Mouse (Mus musculus): ENCODE data around the gene Dcun1d5. TPM values are rescaled to one million over a fixed set of nuclear protein-coding genes. Genes with fewer than 3 reads are reported as not detected.

The Dcun1d5 gene
- 165 and 279 TPM in 2 replicates for polyA plus RNA-seq (2012)

DNA sequence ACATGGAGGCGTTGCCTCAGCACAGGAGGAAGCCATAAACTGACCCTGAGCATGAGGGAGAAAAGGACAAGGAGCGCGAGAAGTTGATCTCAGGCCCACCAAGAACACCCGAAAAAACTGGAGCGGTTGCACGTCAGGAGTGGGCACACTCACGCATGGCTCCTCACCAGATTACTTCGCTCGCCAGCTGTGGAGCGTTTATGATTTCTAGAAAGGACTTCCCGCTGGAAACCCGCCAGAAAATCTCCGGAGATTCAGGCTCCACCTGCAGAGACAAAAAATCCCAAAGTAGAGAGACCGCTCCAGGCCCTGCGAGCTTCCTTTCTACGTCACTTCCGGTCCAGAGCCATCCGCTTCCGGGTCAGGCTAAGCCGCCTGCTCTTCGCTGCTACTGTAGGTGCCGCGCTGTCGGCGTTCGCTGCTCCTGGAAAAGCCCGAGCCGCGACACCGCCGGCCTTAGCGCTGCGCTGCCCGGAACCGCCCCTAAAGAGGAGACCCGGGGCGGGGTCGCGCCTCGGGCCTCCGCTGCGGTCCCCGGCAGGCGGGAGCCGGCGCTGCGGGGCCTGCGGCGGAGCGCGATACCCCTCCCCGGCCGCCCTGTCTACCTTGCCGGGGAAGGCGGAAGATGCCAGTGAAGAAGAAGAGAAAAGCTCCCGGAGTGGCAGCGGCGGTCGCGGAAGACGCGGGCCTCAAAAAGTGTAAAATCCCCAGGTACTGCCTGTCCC lies at the start of gene Dcun1d5, which contains the start of gene Dync2h1:
Dcun1d5 (plus strand) TSS at position 349 of the 725 bp plus-strand sequence.
Dync2h1 (minus strand) TSS at position 275 of the 725 bp plus-strand sequence.
- no peak for TF ChIP-seq GATA1 (IDR thresholded peaks at IDR 0.05; ENCODE audit: low read length)

DNA sequence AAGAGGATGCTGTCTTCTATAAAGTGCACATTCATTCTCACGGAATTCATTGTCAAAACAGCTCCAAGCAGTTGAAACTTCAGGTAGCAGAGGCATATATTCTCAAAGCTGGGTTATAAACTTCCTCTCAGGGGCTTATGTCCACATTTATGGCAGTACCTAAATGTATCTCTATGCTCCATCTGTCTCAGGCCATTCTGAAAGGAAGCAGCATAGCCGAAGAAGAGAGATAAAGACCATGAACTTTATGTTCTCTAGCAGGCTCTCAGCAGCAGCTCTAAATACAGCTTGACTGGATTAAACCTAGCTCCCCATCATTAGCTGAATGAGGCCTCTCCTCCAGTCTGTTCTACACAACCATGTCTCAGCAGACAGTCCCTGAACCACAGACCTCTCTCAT lies 29.9 kb upstream of the Dcun1d5 start:
- no peak for TF ChIP-seq GATA1 (IDR thresholded peaks at IDR 0.05; ENCODE audit: low read length)

DNA sequence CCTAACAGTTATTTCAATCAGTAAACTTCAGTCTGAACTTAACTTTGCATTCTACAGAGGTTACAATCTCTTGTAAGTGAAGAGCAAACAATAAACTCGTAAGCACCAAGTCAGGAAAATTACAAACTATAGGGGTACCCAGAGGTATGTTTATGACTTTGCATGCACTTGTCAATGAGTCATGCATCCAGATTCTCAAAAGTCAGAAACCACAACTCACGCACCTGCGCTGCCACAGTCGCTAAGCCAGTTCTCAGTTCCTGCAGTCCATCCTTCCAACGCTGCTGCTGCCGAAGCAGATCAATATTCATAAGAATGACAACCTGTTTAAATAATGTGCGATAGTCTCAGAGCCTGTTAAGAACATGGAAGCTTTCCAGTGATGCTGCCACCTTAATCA lies 25.7 kb upstream of the Dcun1d5 start:
- no peak for TF ChIP-seq GATA1 (IDR thresholded peaks at IDR 0.05; ENCODE audit: low read length)

DNA sequence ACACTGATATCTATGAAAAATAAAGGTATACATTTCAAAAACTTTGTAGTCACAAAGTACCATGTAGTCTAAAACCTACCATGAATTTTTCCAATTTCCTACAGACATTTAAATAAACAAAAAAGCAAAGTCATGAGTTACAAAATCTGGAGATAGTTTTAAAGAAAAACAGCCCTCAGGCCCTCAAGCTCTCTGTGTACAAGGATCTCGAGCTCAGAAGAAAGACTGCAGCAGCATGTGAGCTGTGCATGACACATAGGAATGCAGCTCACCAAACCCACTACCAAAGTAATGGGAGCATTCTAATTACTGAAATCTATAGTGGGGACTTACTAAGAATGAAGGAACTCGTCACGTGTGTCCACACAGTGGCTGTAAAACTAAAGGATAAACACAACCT lies 24.6 kb upstream of the Dcun1d5 start:
- TF ChIP-seq GATA1 (IDR thresholded peaks at IDR 0.05; ENCODE audit: low read length): no peak

DNA sequence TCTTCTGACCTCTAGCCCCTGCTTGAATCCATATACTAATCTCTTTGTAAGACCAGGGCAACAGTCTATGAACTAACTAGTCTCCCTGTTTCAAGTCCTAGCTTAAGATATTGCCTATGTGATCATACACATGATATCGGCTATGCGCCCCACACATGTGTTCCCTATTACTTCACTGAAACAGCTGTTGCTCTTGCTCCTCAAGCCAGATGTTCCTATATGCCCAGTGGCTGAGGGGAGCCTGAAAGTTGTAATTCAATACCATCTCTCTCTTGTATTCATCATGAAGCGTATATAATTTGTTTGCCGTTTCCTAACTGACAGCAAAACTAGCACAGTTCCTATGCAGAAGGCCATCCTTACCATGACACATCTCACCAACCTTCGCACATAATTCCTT lies 23.6 kb upstream of the Dcun1d5 start:
- TF ChIP-seq GATA1 (IDR thresholded peaks at IDR 0.05; ENCODE audit: low read length): no peak

DNA sequence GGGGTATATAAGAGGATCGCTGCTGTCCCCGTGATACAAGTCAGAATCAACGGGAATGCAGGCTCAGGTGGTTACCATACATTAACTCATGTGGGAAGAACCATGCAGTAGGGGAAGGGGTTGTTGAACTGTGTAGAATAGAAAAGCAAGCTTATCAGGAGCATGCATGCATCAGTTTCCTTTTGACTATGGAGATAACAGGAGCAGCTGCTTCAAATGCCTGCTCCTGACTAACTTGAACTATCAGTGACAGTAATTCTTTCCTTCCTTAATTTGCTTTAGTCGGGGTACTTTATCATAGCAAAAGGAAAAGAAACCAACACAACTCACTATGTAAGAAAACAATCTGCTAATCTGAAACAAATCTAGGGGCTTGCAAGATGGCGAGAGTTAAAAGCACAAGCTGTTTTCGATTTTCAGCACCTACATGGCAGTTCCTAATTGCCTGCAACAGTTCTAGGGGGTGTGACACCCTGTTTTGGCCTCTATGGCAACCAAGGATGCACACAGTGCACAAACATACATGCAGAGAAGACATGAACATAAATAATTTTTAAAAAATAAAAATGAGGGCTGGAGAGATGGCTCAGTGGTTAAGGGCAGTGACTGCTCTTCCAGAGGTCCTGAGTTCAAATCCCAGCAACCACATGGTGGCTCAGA lies 16.9 kb upstream of the Dcun1d5 start:
- TF ChIP-seq GATA1 (IDR thresholded peaks at IDR 0.05; ENCODE audit: low read length): peak; percentile 70

DNA sequence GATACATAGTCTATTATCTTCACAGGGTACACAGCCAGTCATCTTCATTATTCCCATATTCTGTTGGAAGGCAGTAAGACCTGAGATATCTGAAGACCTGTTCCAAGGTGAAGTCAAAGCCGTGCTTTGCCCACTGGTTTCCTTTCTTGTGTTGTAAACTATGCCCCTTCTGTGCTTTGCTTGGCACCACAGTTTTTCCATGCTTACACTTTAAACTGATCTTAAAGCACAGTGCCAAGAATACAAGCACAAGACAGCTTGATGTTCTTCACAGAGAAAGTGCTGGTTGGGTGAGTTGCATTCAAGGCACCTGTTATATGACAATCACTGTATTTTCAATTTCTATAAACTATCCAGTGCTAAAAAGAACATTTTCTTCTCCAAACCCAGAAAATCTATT lies 10.6 kb upstream of the Dcun1d5 start:
- TF ChIP-seq GATA1 (IDR thresholded peaks at IDR 0.05; ENCODE audit: low read length): no peak

DNA sequence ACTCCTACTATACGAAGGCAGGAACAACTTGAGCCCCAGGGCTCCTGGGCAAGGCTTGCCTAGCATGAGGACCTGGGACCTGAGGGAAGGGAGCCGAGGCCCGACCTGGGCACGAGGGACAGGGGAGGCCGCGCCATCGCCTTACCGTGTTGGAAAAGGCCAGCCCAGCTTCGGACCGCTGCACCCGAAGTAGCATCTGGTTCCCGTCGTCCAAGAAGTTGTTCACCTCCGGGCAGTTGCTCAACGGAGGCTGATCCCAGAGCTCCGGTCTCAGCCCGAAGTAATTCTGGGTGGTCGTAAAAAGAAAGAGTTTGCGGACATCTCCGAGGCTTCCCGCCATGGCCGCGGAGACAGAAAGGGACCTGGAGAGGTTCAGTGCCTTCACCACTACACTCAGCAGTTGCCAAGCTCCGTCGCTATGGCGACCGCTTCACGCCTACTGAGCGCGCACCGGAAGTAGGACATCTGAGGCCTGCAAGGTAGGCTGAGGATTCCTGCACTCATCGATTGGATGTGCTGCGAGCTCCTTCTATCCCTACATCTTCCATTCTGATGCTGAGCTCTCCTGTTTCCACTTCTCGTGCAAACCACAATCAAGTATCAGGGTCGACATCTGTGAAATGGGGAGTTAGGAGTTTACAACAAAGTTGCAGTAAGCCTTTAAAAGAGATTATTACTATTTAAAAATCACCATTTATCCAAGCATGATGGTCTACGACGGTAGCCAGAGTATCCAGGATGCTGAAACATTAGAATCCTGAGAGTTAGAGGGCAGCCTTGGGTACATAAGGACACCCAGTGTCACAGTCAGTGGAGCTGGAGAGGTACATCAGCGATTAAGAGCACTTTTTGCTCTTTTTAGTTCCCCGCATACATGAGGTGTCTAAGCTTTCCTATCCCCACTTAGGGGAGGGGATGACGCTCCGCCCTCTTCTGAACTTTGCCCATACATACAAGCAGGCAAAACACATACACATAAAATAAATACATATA lies 7.4 kb upstream of the Dcun1d5 start:
- TF ChIP-seq GATA1 (IDR thresholded peaks at IDR 0.05; ENCODE audit: low read length): no peak

DNA sequence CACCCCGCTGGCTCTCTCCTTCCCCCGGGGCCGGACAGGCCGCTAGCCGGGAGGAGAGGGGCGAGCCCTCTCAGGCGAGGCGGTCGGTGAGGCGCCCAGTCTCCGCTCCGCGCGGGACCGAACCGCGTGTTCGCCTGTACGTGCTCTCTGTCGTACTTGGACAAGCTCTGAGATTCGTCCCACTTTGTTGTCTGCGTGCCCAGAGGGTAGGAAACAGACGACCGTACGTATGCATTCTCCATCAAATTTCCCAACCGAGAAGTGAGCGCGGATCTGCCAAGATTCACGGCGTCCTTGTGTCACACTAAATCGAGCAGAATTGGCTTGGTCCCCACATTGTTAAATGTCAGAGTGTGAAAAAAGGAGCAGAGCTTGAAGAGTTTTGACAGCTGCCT lies 574 bp downstream of the Dcun1d5 start:
- TF ChIP-seq GATA1 (IDR thresholded peaks at IDR 0.05; ENCODE audit: low read length): no peak

DNA sequence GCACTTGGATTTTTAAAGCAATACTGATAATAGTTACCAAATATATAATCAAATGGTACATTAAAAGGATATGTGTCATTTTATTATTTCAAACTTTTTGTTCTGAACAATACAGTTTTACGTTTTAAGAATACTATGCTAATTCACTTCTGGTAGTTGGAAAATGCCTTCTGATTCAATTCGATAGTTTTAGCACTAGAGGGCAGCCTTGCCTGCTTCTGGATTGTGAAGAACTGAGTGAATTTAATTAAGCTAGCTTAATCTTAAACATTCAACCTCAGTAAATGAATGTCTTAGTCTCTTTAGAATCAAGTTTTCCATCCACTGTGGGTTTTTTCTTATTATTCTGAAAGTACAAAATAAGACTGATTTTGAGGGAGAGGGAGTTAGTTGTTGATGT lies 31.9 kb downstream of the Dcun1d5 start:
- TF ChIP-seq GATA1 (IDR thresholded peaks at IDR 0.05; ENCODE audit: low read length): no peak

DNA sequence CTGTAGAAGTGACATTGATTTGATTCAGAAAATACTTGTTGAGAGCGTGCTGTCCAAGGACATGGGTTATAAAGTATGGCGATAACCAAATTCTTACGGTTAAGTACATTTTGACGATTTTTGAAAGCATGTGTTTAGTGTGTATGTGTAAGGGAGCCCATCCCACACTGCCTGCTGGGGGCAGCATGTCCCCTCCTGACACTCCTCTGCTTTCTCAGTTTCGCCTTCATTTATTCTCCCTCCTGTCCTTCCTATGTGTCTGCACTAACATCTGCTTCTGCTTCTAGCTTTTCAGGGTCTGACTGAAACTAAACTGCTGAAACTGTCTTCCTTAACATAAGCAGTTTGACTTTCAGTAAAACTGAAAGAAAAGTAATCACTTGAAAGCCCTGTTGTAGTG lies 36.7 kb downstream of the Dcun1d5 start:
- TF ChIP-seq GATA1 (IDR thresholded peaks at IDR 0.05; ENCODE audit: low read length): no peak

DNA sequence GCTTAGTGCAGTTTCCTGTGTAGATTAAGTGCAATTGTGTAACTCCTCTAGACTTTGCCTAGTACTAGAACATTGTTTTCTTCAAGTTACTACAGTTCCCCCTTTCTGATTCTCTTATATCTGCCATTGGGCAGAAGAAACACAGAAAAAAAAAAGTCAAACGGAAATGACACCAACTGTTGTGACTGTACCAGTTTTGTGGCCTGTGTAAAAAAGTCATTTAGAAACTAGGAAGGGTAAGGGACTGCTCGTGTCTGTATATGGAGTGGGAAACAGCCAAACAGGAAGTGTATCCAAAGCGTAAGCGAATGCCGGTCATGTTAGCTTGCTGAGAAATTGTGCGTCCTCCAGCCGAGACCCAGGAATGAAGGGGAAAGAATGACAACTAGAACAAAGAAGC lies 37.1 kb downstream of the Dcun1d5 start:
- TF ChIP-seq GATA1 (IDR thresholded peaks at IDR 0.05; ENCODE audit: low read length): no peak

DNA sequence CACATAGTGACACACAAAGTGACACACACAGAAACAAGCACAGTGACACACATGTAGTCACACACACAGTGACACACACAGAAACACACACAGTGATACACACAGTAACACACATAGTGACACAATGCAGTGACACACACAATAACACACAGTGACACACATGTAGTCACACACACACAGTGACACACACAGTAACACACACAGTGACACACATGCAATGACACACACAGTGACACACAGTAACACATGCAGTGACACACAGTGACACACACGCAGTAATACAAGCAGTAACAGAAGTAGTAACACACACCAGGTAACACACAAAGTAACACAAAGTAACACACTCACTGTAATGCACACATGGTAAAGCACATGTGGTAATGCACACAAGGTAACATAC lies 54.3 kb downstream of the Dcun1d5 start:
- TF ChIP-seq GATA1 (IDR thresholded peaks at IDR 0.05; ENCODE audit: low read length): no peak

DNA sequence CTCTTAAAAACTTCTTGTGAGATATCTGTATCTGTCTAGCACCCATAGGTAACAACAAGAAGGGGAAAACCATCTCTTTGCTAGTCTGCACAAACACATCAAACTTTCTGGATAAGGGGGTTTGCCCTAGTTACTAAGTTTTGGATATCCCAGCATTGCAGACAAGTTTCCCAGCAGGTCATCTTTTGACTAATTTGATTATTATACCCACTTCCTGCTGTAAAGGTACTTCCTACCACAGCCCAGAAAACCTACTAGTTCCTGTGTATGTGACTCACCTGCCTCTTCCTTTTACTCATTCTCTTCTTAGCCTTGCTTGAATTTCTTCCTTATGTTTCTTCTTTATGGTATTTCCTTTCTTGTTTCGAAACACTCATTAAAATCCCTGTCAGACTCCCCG lies 55.6 kb downstream of the Dcun1d5 start:
- TF ChIP-seq GATA1 (IDR thresholded peaks at IDR 0.05; ENCODE audit: low read length): no peak

DNA sequence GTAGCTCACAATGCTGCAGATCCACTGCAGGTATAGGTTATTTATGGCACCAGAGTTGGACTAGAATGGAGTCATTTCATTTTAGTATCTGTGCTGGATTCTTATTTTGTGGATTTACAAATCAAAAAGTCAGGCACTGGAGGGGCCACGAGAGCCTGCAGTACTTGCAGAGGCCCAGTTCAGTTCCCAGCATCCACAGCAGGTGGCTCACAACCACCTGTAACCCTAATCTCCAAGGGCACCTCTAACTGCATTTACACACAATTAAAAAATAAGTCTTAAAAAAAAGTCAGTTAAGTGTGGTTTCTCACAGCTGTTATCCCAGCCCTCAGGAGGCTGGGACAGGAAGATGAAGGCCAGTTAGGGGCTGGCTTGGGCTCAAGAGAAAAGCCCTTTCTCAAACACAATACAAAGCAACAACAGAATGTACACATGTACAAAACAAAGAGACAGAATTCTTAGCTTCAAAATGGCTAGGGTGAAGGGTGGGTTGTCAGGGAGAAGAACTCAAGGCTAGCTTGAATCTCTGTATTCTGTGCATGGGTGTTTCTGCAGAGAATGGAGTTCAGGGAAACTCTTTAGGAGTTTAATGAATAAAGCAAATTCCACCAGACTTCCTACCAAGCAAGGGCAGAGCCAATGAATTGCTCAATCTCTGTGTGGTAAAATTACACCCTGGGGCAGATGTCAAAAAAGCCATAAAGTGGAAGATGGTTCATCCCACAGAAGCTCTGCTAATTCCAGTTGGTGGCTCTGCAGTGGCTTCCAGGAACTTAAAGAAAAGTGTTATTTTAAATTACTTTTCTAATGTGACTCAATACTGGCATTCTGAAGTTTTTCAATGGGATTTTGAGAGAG lies 68.7 kb downstream of the Dcun1d5 start:
- TF ChIP-seq GATA1 (IDR thresholded peaks at IDR 0.05; ENCODE audit: low read length): no peak

Other genes starting within 250 kb of the Dcun1d5 start
- 0.24 and 0.44 TPM in 2 replicates for gene Dync2h1, start 74 bp upstream of the Dcun1d5 start, polyA plus RNA-seq (2012)
- gene Mmp13, start 88.0 kb downstream of the Dcun1d5 start, polyA plus RNA-seq (2012): not detected in 2 replicates
- not detected in 2 replicates for gene Mmp12, start 159.9 kb downstream of the Dcun1d5 start, polyA plus RNA-seq (2012)
- gene Mmp1b, start 203.5 kb downstream of the Dcun1d5 start, polyA plus RNA-seq (2012): not detected in 2 replicates

Measured in G1E-ER4 (cell line).